Mouse (Mus musculus): ENCODE data around the gene Gm3259. TPM values are rescaled to one million over a fixed set of nuclear protein-coding genes. Genes with fewer than 3 reads are reported as not detected.
"Not testable (repeated sequence)": the region's sequence is repeated elsewhere in the genome, so short reads cannot be mapped to it uniquely, and the experiment has no call there.

The Gm3259 gene
- not detected for total RNA-seq (2021)
- long read RNA-seq, experiment 1, result 0 reads
- long read RNA-seq, experiment 2, result 0 reads

- DNase-seq; intact Hi-C loops (cut with DNase I); H3K4me3 ChIP-seq; H3K27ac ChIP-seq: not testable (repeated sequence)
Measured at GRCm38 (mm10) chr5:95305611-95306010, at the start of gene Gm3259. Gene Gm3259, plus strand, starts transcription at chr5:95305911.

- intact Hi-C loops (cut with DNase I); H3K27ac ChIP-seq; DNase-seq; H3K4me3 ChIP-seq: not testable (repeated sequence)
Measured at GRCm38 (mm10) chr5:95272668-95273067, 33.0 kb upstream of the Gm3259 start, which contains the start of gene Gm10424. Gene Gm10424, minus strand, starts transcription at chr5:95272768.

Other genes with a start within 250 kb of the Gm3259 start
- not detected for gene Gm7942, start 199.0 kb upstream of the Gm3259 start, total RNA-seq (2021)
- gene Gm16513, start 123.3 kb upstream of the Gm3259 start, total RNA-seq (2021), result not detected
- not detected for gene Gm10424, start 33.1 kb upstream of the Gm3259 start, total RNA-seq (2021)
- not detected for gene D5Ertd577e, start 150.9 kb downstream of the Gm3259 start, total RNA-seq (2021)
- gene Gm3286, start 204.8 kb downstream of the Gm3259 start, total RNA-seq (2021), result not detected